Mouse (Mus musculus): ENCODE measurements around the gene Zfp689. TPM values are rescaled to one million over a fixed set of nuclear protein-coding genes. Genes with fewer than 3 reads are reported as not detected.
A peak's percentile ranks its signal among the peaks of the same experiment; 100 is the strongest.
"Not testable (repeated sequence)": the region's sequence is repeated elsewhere in the genome, so short reads cannot be mapped to it uniquely, and the experiment has no call there.

Gene Zfp689
- polyA plus RNA-seq, 1 experiment from 2014 or later = 2.1 TPM

DNA sequence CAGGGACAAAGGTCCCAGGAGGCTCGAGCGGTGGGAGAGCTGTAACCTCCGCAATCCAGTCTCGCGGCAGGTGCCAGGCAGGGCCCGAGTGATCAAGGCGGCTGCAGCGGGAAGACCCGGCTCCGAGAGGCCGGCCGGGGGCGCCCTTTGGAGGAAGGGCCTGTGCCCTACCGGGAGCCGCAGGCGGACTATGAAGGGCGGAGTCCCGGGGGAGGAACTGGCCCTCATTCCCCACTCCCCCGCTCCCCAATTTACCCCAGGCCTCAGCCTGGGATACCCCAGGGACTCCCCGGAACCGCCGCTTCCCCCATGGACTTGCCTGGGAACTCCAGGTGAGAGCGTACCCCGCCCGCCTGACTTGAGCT lies 22.7 kb upstream of the Zfp689 start:
- peak; percentile 70 for DNase-seq (ENCODE audit: low spot score)
- Histone ChIP-seq H3K36me3 (ENCODE audit: control insufficient read depth, insufficient read depth, low read length) (peaks cover 19% of the 10 kb centered on the region), H3K9ac (ENCODE audit: low read length) (peak overlapping the region; percentile 89), H3K9me3 (ENCODE audit: control insufficient read depth, low read length) (no peaks in the 10 kb centered on the region), H3K4me2 (replicated peaks; ENCODE audit: low read depth) (peak overlapping the region; percentile 78), H3K27ac (replicated peaks) (peak overlapping the region; percentile 99), H3K4me3 (ENCODE audit: low read depth, low read length) (peak overlapping the region; percentile 75), H3K27me3 (ENCODE audit: control insufficient read depth, insufficient read depth, low read length) (no peaks in the 10 kb centered on the region), H3K4me1 (replicated peaks; ENCODE audit: control insufficient read depth, insufficient read depth) (no peaks in the 10 kb centered on the region)
- ATAC-seq (ENCODE audit: low FRiP score, low TSS enrichment) = peak; percentile 56
- 0% methylated on average over 24 of the region's 25 CpGs for WGBS
- TF ChIP-seq EP300 (optimal IDR thresholded peaks at IDR 0.05) = no peak
- TF ChIP-seq CTCF (IDR thresholded peaks at IDR 0.05; ENCODE audit: low read depth) = peak; percentile 42; the same call in 1 of the 2 replicates

DNA sequence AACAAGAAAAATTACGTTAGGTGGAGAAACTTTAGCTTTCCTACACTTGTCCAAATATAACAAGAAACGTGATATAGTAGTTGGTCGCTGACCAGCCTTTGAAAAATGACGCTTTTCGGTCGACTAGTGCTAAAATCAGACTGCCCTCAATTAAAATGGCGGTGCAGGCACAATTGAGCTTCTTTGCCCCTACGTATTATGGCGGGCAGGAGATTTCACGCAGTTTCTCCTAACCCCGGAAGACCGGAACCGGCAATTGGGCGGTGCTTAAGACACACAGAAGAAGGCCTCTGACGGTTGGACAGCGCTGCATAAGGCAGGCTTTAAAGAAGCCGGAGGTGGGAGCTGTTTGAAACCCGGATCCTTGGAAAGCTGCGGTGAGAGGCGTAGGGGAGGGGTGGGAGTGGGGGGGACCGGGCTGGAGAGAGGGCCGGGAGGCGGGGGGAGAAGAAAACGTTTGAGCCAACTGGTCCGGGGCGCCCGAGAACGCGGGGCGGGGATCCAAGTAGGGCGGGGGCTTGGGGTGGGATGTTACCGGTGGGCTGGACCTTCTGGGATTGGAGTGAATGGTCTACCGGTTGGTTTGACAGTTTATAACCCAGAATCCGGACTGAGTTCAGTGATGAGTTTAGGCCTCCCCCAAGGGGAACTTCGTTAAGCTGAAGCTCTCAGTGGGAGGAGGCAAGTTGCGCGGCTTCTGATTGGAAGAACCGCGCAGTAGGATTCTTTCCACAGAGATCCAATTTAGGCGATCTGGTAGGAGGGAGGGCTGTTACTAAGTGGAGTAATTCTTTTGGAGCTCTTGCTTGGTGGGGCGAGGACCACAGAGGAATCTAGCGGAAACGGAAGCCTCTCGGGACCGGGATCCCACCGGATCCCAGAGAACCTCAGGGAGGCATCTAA lies 22.0 kb upstream of the Zfp689 start:
- Histone ChIP-seq H3K4me2 (replicated peaks; ENCODE audit: low read depth) (peak overlapping the region; percentile 78), H3K27ac (replicated peaks) (peak overlapping the region; percentile 99), H3K4me1 (replicated peaks; ENCODE audit: control insufficient read depth, insufficient read depth) (no peaks in the 10 kb centered on the region), H3K9me3 (ENCODE audit: control insufficient read depth, low read length) (no peaks in the 10 kb centered on the region), H3K4me3 (ENCODE audit: low read depth, low read length) (peak overlapping the region; percentile 75), H3K27me3 (ENCODE audit: control insufficient read depth, insufficient read depth, low read length) (no peaks in the 10 kb centered on the region), H3K36me3 (ENCODE audit: control insufficient read depth, insufficient read depth, low read length) (peaks cover 19% of the 10 kb centered on the region), H3K9ac (ENCODE audit: low read length) (peak overlapping the region; percentile 89)
- peak; percentile 92 for DNase-seq (ENCODE audit: low spot score)
- peak; percentile 91 for ATAC-seq (ENCODE audit: low FRiP score, low TSS enrichment)
- WGBS = under 1% methylated on average over 46 of the region's 46 CpGs
- peak; percentile 88 for TF ChIP-seq EP300 (optimal IDR thresholded peaks at IDR 0.05)
- no peak; the same call in 1 of the 2 replicates for TF ChIP-seq CTCF (IDR thresholded peaks at IDR 0.05; ENCODE audit: low read depth)

DNA sequence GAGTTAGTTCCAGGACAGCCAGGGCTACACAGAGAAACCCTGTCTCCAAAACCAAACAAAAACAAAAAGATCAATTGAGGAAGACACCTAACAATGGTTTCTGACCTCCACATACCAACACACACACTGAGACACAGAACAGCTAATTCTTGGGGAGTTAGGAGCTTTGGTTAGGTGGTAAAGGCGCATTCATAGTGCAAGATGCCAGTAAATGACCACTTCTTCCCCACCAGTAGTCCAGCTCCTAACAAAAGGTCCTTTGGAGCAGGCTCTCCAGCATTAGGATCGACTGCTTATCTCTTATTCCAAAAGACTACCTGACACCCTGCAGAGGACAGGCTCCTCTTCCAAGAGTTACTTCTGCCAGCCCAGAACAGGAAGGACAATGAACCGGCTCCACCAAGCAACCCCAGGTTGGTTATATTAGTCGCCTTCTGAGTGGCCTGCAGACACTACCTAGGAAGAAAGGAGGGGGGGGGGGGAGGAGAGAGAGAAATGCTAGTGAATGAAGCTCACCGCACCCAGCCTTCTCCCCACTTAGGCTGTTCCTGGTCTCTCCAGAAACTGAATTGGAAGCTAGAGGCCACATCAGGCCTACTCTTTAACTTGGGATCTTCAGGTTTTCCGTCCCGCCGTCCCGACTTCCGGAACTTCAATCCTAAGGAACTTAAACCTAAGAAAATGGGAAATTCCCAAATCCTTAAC lies 21.2 kb upstream of the Zfp689 start:
- ATAC-seq (ENCODE audit: low FRiP score, low TSS enrichment) (no peak), DNase-seq (ENCODE audit: low spot score) (peak; percentile 63)
- Histone ChIP-seq H3K36me3 (ENCODE audit: control insufficient read depth, insufficient read depth, low read length) (peaks cover 14% of the 10 kb centered on the region), H3K9me3 (ENCODE audit: control insufficient read depth, low read length) (no peaks in the 10 kb centered on the region), H3K4me1 (replicated peaks; ENCODE audit: control insufficient read depth, insufficient read depth) (no peaks in the 10 kb centered on the region), H3K27me3 (ENCODE audit: control insufficient read depth, insufficient read depth, low read length) (no peaks in the 10 kb centered on the region), H3K27ac (replicated peaks) (peak overlapping the region; percentile 99), H3K4me2 (replicated peaks; ENCODE audit: low read depth) (peak overlapping the region; percentile 69), H3K4me3 (ENCODE audit: low read depth, low read length) (peak overlapping the region; percentile 75), H3K9ac (ENCODE audit: low read length) (peak overlapping the region; percentile 89)
- WGBS = 7% methylated on average over 10 of the region's 10 CpGs
- TF ChIP-seq CTCF (IDR thresholded peaks at IDR 0.05; ENCODE audit: low read depth) (no peak), EP300 (optimal IDR thresholded peaks at IDR 0.05) (peak; percentile 87)

DNA sequence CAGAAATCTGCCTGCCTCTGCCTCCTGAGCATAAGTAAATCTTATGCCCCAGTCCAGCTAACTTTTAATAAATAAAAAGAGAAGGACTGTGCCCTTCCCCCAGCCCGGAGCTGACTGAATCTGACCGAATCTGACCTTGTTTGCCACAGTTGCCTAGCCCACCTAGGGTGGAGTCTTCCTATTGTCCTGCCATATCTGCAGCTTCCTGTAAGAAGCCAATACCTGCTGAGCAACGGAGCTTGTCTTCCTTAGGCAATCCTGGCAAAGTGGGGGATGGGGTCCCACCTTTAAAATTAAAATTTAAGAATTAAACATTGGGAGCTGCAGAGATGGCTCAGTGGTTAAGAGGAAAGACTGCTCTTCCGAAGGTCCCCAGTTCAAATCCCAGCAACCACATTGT lies 17.6 kb upstream of the Zfp689 start:
- no peak overlapping the region for H3K9ac ChIP-seq (ENCODE audit: low read length)
- H3K4me1 ChIP-seq (replicated peaks; ENCODE audit: control insufficient read depth, insufficient read depth) = no peaks in the 10 kb centered on the region
- 91% methylated on average over 4 of the region's 4 CpGs for WGBS
- ATAC-seq (ENCODE audit: low FRiP score, low TSS enrichment) (no peak), DNase-seq (ENCODE audit: low spot score) (no peak)
- no peaks in the 10 kb centered on the region for H3K9me3 ChIP-seq (ENCODE audit: control insufficient read depth, low read length)
- no peak overlapping the region for H3K4me3 ChIP-seq (ENCODE audit: low read depth, low read length)
- H3K27me3 ChIP-seq (ENCODE audit: control insufficient read depth, insufficient read depth, low read length) = no peaks in the 10 kb centered on the region
- no peaks in the 10 kb centered on the region; the same call in 1 of the 2 replicates for H3K36me3 ChIP-seq (ENCODE audit: control insufficient read depth, insufficient read depth, low read length)
- H3K27ac ChIP-seq (replicated peaks) = no peak overlapping the region
- H3K4me2 ChIP-seq (replicated peaks; ENCODE audit: low read depth) = no peak overlapping the region
- TF ChIP-seq CTCF (IDR thresholded peaks at IDR 0.05; ENCODE audit: low read depth) (no peak), EP300 (optimal IDR thresholded peaks at IDR 0.05) (no peak)

DNA sequence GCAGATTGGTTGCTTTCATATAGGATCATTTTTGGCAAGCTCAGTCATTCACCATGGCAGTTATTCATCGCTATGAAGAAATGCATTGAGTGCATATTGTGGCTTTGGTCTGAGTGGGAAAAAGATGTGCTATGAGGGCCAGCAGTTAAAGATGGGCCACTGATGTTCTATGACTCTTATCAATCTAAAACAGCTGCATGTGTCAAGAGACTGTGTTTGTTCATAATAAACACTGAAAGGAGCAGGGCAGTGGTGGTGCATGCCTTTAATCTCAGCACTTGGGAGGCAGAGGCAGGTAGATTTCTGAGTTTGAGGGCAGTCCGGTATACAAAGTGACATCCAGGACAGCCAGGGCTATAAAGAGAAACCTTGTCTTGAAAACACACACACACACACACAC lies 16.7 kb upstream of the Zfp689 start:
- not testable (repeated sequence) for ATAC-seq (ENCODE audit: low FRiP score, low TSS enrichment)
- 100% methylated on average over 2 of the region's 2 CpGs for WGBS

DNA sequence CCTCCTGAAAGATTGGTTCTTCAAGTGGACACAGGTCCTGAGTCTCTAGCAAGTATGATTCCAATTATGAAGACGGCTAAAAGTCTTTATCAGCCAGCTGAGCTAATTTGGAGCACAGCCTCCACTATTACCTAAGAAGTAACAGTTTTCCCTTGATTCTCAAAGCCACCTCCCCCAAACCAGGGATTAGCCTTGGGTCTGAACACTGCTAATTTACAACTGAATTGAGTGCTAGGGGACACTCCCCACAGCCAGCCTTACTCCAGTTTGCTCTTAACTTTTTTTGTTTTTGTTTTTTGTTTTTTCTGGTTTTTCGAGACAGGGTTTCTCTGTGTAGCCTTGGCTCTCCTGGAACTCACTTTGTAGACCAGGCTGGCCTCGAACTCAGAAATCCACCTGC lies 16.2 kb upstream of the Zfp689 start:
- Histone ChIP-seq H3K9ac (ENCODE audit: low read length) (no peak overlapping the region), H3K27ac (replicated peaks) (no peak overlapping the region), H3K36me3 (ENCODE audit: control insufficient read depth, insufficient read depth, low read length) (no peaks in the 10 kb centered on the region; the same call in 1 of the 2 replicates), H3K4me2 (replicated peaks; ENCODE audit: low read depth) (no peak overlapping the region), H3K27me3 (ENCODE audit: control insufficient read depth, insufficient read depth, low read length) (no peaks in the 10 kb centered on the region), H3K4me1 (replicated peaks; ENCODE audit: control insufficient read depth, insufficient read depth) (no peaks in the 10 kb centered on the region), H3K4me3 (ENCODE audit: low read depth, low read length) (no peak overlapping the region), H3K9me3 (ENCODE audit: control insufficient read depth, low read length) (no peaks in the 10 kb centered on the region)
- no peak for DNase-seq (ENCODE audit: low spot score)
- 93% methylated on average over 3 of the region's 3 CpGs for WGBS
- no peak for TF ChIP-seq EP300 (optimal IDR thresholded peaks at IDR 0.05)
- no peak for TF ChIP-seq CTCF (IDR thresholded peaks at IDR 0.05; ENCODE audit: low read depth)
- no peak for ATAC-seq (ENCODE audit: low FRiP score, low TSS enrichment)

More for the DNA sequence above, 16.7 kb upstream of the Zfp689 start:
- not testable (repeated sequence) for H3K4me3 ChIP-seq (ENCODE audit: low read depth, low read length); H3K9ac ChIP-seq (ENCODE audit: low read length); H3K4me1 ChIP-seq (replicated peaks; ENCODE audit: control insufficient read depth, insufficient read depth); DNase-seq (ENCODE audit: low spot score); H3K27me3 ChIP-seq (ENCODE audit: control insufficient read depth, insufficient read depth, low read length); H3K27ac ChIP-seq (replicated peaks); H3K36me3 ChIP-seq (ENCODE audit: control insufficient read depth, insufficient read depth, low read length); H3K4me2 ChIP-seq (replicated peaks; ENCODE audit: low read depth); H3K9me3 ChIP-seq (ENCODE audit: control insufficient read depth, low read length)

DNA sequence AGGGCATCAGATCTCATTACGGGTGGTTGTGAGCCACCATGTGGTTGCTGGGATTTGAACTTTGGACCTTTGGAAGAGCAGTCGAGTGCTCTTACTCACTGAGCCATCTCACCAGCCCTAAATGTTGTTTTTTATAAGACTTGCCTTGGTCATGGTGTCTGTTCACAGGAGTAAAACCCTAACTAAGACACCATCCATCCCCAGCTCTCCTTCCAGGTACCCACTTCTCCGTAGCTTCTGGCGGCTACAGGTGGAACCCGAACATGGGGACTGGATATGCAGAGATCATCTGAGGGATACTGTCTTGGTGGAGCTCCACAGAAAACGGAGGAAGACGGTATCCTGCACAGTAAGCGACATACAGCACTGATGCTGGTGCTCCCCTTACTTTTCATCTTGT lies 10.4 kb upstream of the Zfp689 start, which contains the start of gene Prr14:
Prr14 (plus strand) TSS at position 301 of the 400 bp plus-strand sequence.
- not testable (repeated sequence) for H3K4me1 ChIP-seq (replicated peaks; ENCODE audit: control insufficient read depth, insufficient read depth); H3K9me3 ChIP-seq (ENCODE audit: control insufficient read depth, low read length); H3K4me3 ChIP-seq (ENCODE audit: low read depth, low read length); DNase-seq (ENCODE audit: low spot score); H3K36me3 ChIP-seq (ENCODE audit: control insufficient read depth, insufficient read depth, low read length); H3K4me2 ChIP-seq (replicated peaks; ENCODE audit: low read depth); H3K9ac ChIP-seq (ENCODE audit: low read length); H3K27me3 ChIP-seq (ENCODE audit: control insufficient read depth, insufficient read depth, low read length); H3K27ac ChIP-seq (replicated peaks); ATAC-seq (ENCODE audit: low FRiP score, low TSS enrichment)
- 96% methylated on average over 8 of the region's 8 CpGs for WGBS

DNA sequence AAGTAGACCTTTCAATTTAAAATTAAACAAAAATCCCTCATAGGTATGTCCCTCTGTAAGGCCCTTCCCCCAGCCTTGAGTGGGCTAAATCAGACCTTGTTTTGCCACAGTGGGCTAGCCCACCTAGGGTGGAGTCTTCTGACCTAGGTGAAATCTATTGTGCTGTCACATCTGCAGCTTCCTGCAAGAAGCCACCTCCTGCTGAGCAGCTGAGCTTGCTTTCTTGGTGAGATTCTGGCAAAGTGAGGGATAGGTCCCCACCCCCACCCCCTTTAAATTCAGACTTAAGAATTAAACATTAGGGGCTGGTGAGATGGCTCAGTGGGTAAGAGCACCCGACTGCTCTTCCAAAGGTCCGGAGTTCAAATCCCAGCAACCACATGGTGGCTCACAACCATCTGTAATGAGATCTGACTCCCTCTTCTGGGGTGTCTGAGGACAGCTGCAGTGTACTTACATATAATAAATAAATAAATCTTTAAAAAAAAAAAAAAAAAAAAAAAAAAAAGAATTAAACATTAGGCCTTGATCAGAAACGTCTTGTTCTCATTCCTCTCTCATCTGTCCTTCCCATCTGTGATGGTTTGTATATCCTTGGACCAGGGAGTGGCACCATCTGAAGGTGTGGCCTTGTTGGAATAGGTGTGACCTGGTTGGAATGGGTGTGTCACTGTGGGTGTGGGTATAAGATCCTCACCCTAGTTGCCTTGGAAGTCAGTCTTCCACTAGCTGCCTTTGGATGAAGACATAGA lies 9.6 kb upstream of the Zfp689 start:
- not testable (repeated sequence) for H3K4me3 ChIP-seq (ENCODE audit: low read depth, low read length); H3K36me3 ChIP-seq (ENCODE audit: control insufficient read depth, insufficient read depth, low read length); ATAC-seq (ENCODE audit: low FRiP score, low TSS enrichment); H3K4me2 ChIP-seq (replicated peaks; ENCODE audit: low read depth); H3K9me3 ChIP-seq (ENCODE audit: control insufficient read depth, low read length); DNase-seq (ENCODE audit: low spot score); H3K27me3 ChIP-seq (ENCODE audit: control insufficient read depth, insufficient read depth, low read length); H3K4me1 ChIP-seq (replicated peaks; ENCODE audit: control insufficient read depth, insufficient read depth); H3K9ac ChIP-seq (ENCODE audit: low read length); H3K27ac ChIP-seq (replicated peaks)
- WGBS = 76% methylated on average over 3 of the region's 3 CpGs

Data from stomach, postnatal 0 days (tissue).